Mouse (Mus musculus) heart, embryonic 15.5 days (tissue): ENCODE data around the gene Hspb3. TPM values are rescaled to one million over a fixed set of nuclear protein-coding genes. Genes with fewer than 3 reads are reported as not detected.

ENCODE experiments used
- ATAC-seq: fragments of 200-750 bp; cut with Nextera tagmentation; replicated peaks from 2 replicates; pipeline ENCODE4 v1.8.0; 2017; ENCODE audit warnings: low read depth, moderate TSS enrichment; ENCODE audit not compliant: insufficient number of reproducible peaks, insufficient read depth, low FRiP score
- H3K27ac ChIP-seq: fragments of 300-500 bp; sonication (generic); 2 replicates; pipeline ENCODE4 v1.5.1; 2015; ENCODE audit warnings: mild to moderate bottlenecking, inconsistent platforms
- H3K27me3 ChIP-seq: fragments of 300-500 bp; sonication (generic); 2 replicates; pipeline ENCODE4 v1.6.1; 2015; ENCODE audit warnings: inconsistent platforms
- H3K36me3 ChIP-seq: fragments of 300-500 bp; sonication (generic); 2 replicates; pipeline ENCODE4 v1.6.1; 2015; ENCODE audit warnings: mild to moderate bottlenecking, inconsistent platforms
- H3K4me1 ChIP-seq: fragments of 300-500 bp; sonication (generic); replicated peaks from 2 replicates; pipeline ENCODE4 v1.6.1; 2015; ENCODE audit warnings: inconsistent platforms
- H3K4me2 ChIP-seq: fragments of 300-500 bp; sonication (generic); 2 replicates; pipeline ENCODE4 v1.6.1; 2015; ENCODE audit warnings: inconsistent platforms, mild to moderate bottlenecking, moderate library complexity
- H3K4me3 ChIP-seq: fragments of 300-500 bp; sonication (generic); 2 replicates; pipeline ENCODE4 v1.5.1; 2015; ENCODE audit warnings: mild to moderate bottlenecking, inconsistent platforms
- H3K9ac ChIP-seq: fragments of 300-500 bp; sonication (generic); 2 replicates; pipeline ENCODE4 v1.6.1; 2015; ENCODE audit warnings: mild to moderate bottlenecking, inconsistent platforms
- H3K9me3 ChIP-seq: fragments of 300-500 bp; sonication (generic); replicated peaks from 2 replicates; pipeline ENCODE4 v1.6.1; 2016; ENCODE audit warnings: inconsistent platforms
- WGBS: fragments of 180-500 bp; shearing (Covaris S2); methylation state at CpG from one replicate; pipeline ENCODE4 v1.1.7; 2015; ENCODE audit warnings: mixed read lengths; 5-methylcytosine and 5-hydroxymethylcytosine counted together
- polyA plus RNA-seq: library from polyadenylated mRNA; unstranded; fragments of >200 nt; fragmentation: Nextera tagmentation; extraction: Ambion mirVana; gene quantifications from 2 replicates; pipeline ENCODE4 v1.2.1, GENCODE M21; 2015

The Hspb3 gene
- polyA plus RNA-seq, 1 experiment from 2014 or later: 52.7 TPM

- no peaks in the 10 kb centered on the region for H3K27me3 ChIP-seq
- H3K9me3 ChIP-seq: no peaks in the 10 kb centered on the region
- H3K4me1 ChIP-seq: no peaks in the 10 kb centered on the region
- no peak overlapping the region for H3K27ac ChIP-seq
- no peak overlapping the region for H3K4me2 ChIP-seq
- ATAC-seq: no peak
- no peaks in the 10 kb centered on the region for H3K36me3 ChIP-seq
- WGBS: 89% methylated on average over 7 of the region's 7 CpGs
- no peak overlapping the region for H3K9ac ChIP-seq
- no peak overlapping the region for H3K4me3 ChIP-seq
These were observed 17.2 kb upstream of the Hspb3 start for GRCm38 (mm10) chr13:113680646-113681045.

GRCm38 (mm10) chr13:113669459-113670077 lies 6.1 kb upstream of the Hspb3 start:
- no peaks in the 10 kb centered on the region for H3K4me1 ChIP-seq
- H3K27ac ChIP-seq: no peak overlapping the region
- WGBS: 34% methylated on average over 10 of the region's 10 CpGs
- no peak overlapping the region for H3K9ac ChIP-seq
- no peaks in the 10 kb centered on the region for H3K36me3 ChIP-seq
- H3K9me3 ChIP-seq: no peaks in the 10 kb centered on the region
- no peaks in the 10 kb centered on the region for H3K27me3 ChIP-seq
- no peak for ATAC-seq
- H3K4me3 ChIP-seq: no peak overlapping the region
- no peak overlapping the region for H3K4me2 ChIP-seq

GRCm38 (mm10) chr13:113663883-113664282 lies 407 bp upstream of the Hspb3 start:
- peak overlapping the region; percentile 54; the same call in 1 of the 2 replicates for H3K4me3 ChIP-seq
- no peak for ATAC-seq
- H3K36me3 ChIP-seq: no peaks in the 10 kb centered on the region
- peaks cover 13% of the 10 kb centered on the region for H3K4me1 ChIP-seq
- H3K9ac ChIP-seq: no peak overlapping the region
- H3K27ac ChIP-seq: peak overlapping the region; percentile 94
- H3K9me3 ChIP-seq: no peaks in the 10 kb centered on the region
- WGBS: 53% methylated on average over 7 of the region's 7 CpGs
- H3K4me2 ChIP-seq: peak overlapping the region; percentile 68
- H3K27me3 ChIP-seq: no peaks in the 10 kb centered on the region

- H3K4me2 ChIP-seq: peak overlapping the region; percentile 68
- WGBS: 29% methylated on average over 7 of the region's 7 CpGs
- H3K27ac ChIP-seq: peak overlapping the region; percentile 94
- no peaks in the 10 kb centered on the region for H3K36me3 ChIP-seq
- ATAC-seq: peak; percentile 37
- peak overlapping the region; percentile 61 for H3K9ac ChIP-seq
- peak overlapping the region; percentile 54 for H3K4me3 ChIP-seq
- H3K4me1 ChIP-seq: peaks cover 18% of the 10 kb centered on the region
- no peaks in the 10 kb centered on the region for H3K9me3 ChIP-seq
- H3K27me3 ChIP-seq: no peaks in the 10 kb centered on the region
These were observed 1.6 kb downstream of the Hspb3 start for GRCm38 (mm10) chr13:113661826-113662271.

- Histone ChIP-seq H3K27ac (peak overlapping the region; percentile 94), H3K36me3 (no peaks in the 10 kb centered on the region), H3K4me2 (peak overlapping the region; percentile 68), H3K9ac (peak overlapping the region; percentile 61), H3K4me3 (peak overlapping the region; percentile 54), H3K4me1 (peaks cover 21% of the 10 kb centered on the region), H3K27me3 (no peaks in the 10 kb centered on the region), H3K9me3 (no peaks in the 10 kb centered on the region)
- peak; percentile 55 for ATAC-seq
- WGBS: 51% methylated on average over 9 of the region's 9 CpGs
These were observed 2.7 kb downstream of the Hspb3 start for GRCm38 (mm10) chr13:113660576-113661310.

- Histone ChIP-seq H3K9me3 (no peaks in the 10 kb centered on the region), H3K4me3 (no peak overlapping the region), H3K4me2 (peak overlapping the region; percentile 42), H3K36me3 (no peaks in the 10 kb centered on the region), H3K27ac (peak overlapping the region; percentile 50), H3K9ac (no peak overlapping the region), H3K4me1 (peaks cover 16% of the 10 kb centered on the region), H3K27me3 (no peaks in the 10 kb centered on the region)
- no peak for ATAC-seq
- 32% methylated on average over 7 of the region's 7 CpGs for WGBS
These were observed 6.3 kb downstream of the Hspb3 start for GRCm38 (mm10) chr13:113657204-113657603.

GRCm38 (mm10) chr13:113656639-113657038 lies 6.8 kb downstream of the Hspb3 start:
- Histone ChIP-seq H3K4me3 (no peak overlapping the region), H3K27ac (peak overlapping the region; percentile 50), H3K9me3 (no peaks in the 10 kb centered on the region), H3K27me3 (no peaks in the 10 kb centered on the region), H3K9ac (no peak overlapping the region), H3K4me2 (peak overlapping the region; percentile 42; the same call in 1 of the 2 replicates), H3K36me3 (no peaks in the 10 kb centered on the region), H3K4me1 (peaks cover 16% of the 10 kb centered on the region)
- 63% methylated on average over 4 of the region's 4 CpGs for WGBS
- ATAC-seq: no peak

GRCm38 (mm10) chr13:113655511-113655910 lies 8.0 kb downstream of the Hspb3 start:
- 92% methylated on average over 4 of the region's 4 CpGs for WGBS
- ATAC-seq: no peak
- no peak overlapping the region for H3K27ac ChIP-seq

GRCm38 (mm10) chr13:113640944-113641597 lies 22.4 kb downstream of the Hspb3 start:
- no peak overlapping the region for H3K27ac ChIP-seq
- WGBS: 78% methylated on average over 11 of the region's 11 CpGs
- no peak for ATAC-seq
- H3K4me3 ChIP-seq: no peak overlapping the region
- no peaks in the 10 kb centered on the region for H3K36me3 ChIP-seq
- H3K9ac ChIP-seq: no peak overlapping the region
- H3K4me2 ChIP-seq: no peak overlapping the region
- no peaks in the 10 kb centered on the region for H3K27me3 ChIP-seq
- H3K4me1 ChIP-seq: no peaks in the 10 kb centered on the region; the same call in 1 of the 2 replicates
- H3K9me3 ChIP-seq: no peaks in the 10 kb centered on the region

More at GRCm38 (mm10) chr13:113655511-113655910, 8.0 kb downstream of the Hspb3 start:
- Histone ChIP-seq H3K9me3 (no peaks in the 10 kb centered on the region), H3K4me2 (no peak overlapping the region), H3K4me3 (no peak overlapping the region), H3K9ac (no peak overlapping the region), H3K27me3 (no peaks in the 10 kb centered on the region), H3K4me1 (peaks cover 16% of the 10 kb centered on the region), H3K36me3 (no peaks in the 10 kb centered on the region)

- no peak overlapping the region for H3K9ac ChIP-seq
- no peak for ATAC-seq
- WGBS: 34% methylated on average over 7 of the region's 7 CpGs
- H3K4me1 ChIP-seq: peaks cover 13% of the 10 kb centered on the region
- no peaks in the 10 kb centered on the region for H3K27me3 ChIP-seq
- no peak overlapping the region for H3K4me2 ChIP-seq
- H3K27ac ChIP-seq: no peak overlapping the region
- H3K9me3 ChIP-seq: no peaks in the 10 kb centered on the region
- H3K36me3 ChIP-seq: no peaks in the 10 kb centered on the region
- H3K4me3 ChIP-seq: no peak overlapping the region
These were observed 24.6 kb downstream of the Hspb3 start for GRCm38 (mm10) chr13:113638914-113639313.

- Histone ChIP-seq H3K4me2 (peak overlapping the region; percentile 16), H3K4me1 (peaks cover 13% of the 10 kb centered on the region), H3K36me3 (no peaks in the 10 kb centered on the region), H3K27me3 (no peaks in the 10 kb centered on the region), H3K4me3 (no peak overlapping the region), H3K27ac (no peak overlapping the region), H3K9me3 (no peaks in the 10 kb centered on the region), H3K9ac (no peak overlapping the region)
- ATAC-seq: no peak
- WGBS: 68% methylated on average over 17 of the region's 17 CpGs
These were observed 27.7 kb downstream of the Hspb3 start for GRCm38 (mm10) chr13:113635799-113636222.
